Mouse (Mus musculus): Measurements from ENCODE around the gene Socs3. TPM values are rescaled to one million over a fixed set of nuclear protein-coding genes. Genes with fewer than 3 reads are reported as not detected.

Gene Socs3
- polyA plus RNA-seq, 1 experiment from 2014 or later: 7.8 TPM

- H3K9me3 ChIP-seq: no peaks in the 10 kb centered on the region
- H3K27me3 ChIP-seq: peaks cover 2% of the 10 kb centered on the region; the same call in 1 of the 2 replicates
- no peak overlapping the region for H3K9ac ChIP-seq
- H3K4me3 ChIP-seq: no peak overlapping the region
- H3K4me2 ChIP-seq: no peak overlapping the region
- H3K27ac ChIP-seq (replicated peaks): no peak overlapping the region
- no peak for ATAC-seq (ENCODE audit: low FRiP score, low read depth)
- peaks cover 39% of the 10 kb centered on the region for H3K4me1 ChIP-seq (replicated peaks)
- H3K36me3 ChIP-seq: no peaks in the 10 kb centered on the region
- WGBS: 63% methylated on average over 17 of the region's 17 CpGs
Measured at GRCm38 (mm10) chr11:117959741-117960381, 10.0 kb downstream of the Socs3 start.

GRCm38 (mm10) chr11:117959166-117959565, 10.7 kb downstream of the Socs3 start:
- Histone ChIP-seq H3K9me3 (no peaks in the 10 kb centered on the region), H3K27ac (replicated peaks) (no peak overlapping the region), H3K4me1 (replicated peaks) (peaks cover 39% of the 10 kb centered on the region), H3K36me3 (no peaks in the 10 kb centered on the region), H3K27me3 (no peaks in the 10 kb centered on the region), H3K4me2 (no peak overlapping the region), H3K4me3 (no peak overlapping the region), H3K9ac (no peak overlapping the region)
- 88% methylated on average over 4 of the region's 4 CpGs for WGBS
- no peak for ATAC-seq (ENCODE audit: low FRiP score, low read depth)

GRCm38 (mm10) chr11:117958197-117958596, 11.7 kb downstream of the Socs3 start:
- H3K9ac ChIP-seq: no peak overlapping the region
- H3K9me3 ChIP-seq: no peaks in the 10 kb centered on the region
- no peak overlapping the region for H3K4me3 ChIP-seq
- no peak for ATAC-seq (ENCODE audit: low FRiP score, low read depth)
- peaks cover 33% of the 10 kb centered on the region for H3K4me1 ChIP-seq (replicated peaks)
- no peak overlapping the region for H3K27ac ChIP-seq (replicated peaks)
- H3K36me3 ChIP-seq: no peaks in the 10 kb centered on the region
- no peak overlapping the region for H3K4me2 ChIP-seq
- 66% methylated on average over 7 of the region's 7 CpGs for WGBS
- H3K27me3 ChIP-seq: no peaks in the 10 kb centered on the region

GRCm38 (mm10) chr11:117955621-117956020, 14.2 kb downstream of the Socs3 start:
- H3K4me1 ChIP-seq (replicated peaks): peaks cover 18% of the 10 kb centered on the region
- no peaks in the 10 kb centered on the region for H3K36me3 ChIP-seq
- H3K4me2 ChIP-seq: no peak overlapping the region
- ATAC-seq (ENCODE audit: low FRiP score, low read depth): no peak
- no peaks in the 10 kb centered on the region for H3K27me3 ChIP-seq
- no peak overlapping the region for H3K9ac ChIP-seq
- no peaks in the 10 kb centered on the region for H3K9me3 ChIP-seq
- H3K27ac ChIP-seq (replicated peaks): no peak overlapping the region
- no peak overlapping the region for H3K4me3 ChIP-seq
- 38% methylated on average over 13 of the region's 13 CpGs for WGBS

GRCm38 (mm10) chr11:117954819-117955218, 15.0 kb downstream of the Socs3 start:
- 76% methylated on average over 9 of the region's 9 CpGs for WGBS
- Histone ChIP-seq H3K4me3 (no peak overlapping the region), H3K9me3 (no peaks in the 10 kb centered on the region), H3K4me2 (no peak overlapping the region), H3K36me3 (no peaks in the 10 kb centered on the region), H3K9ac (no peak overlapping the region), H3K27me3 (no peaks in the 10 kb centered on the region), H3K27ac (replicated peaks) (no peak overlapping the region), H3K4me1 (replicated peaks) (peaks cover 22% of the 10 kb centered on the region)
- ATAC-seq (ENCODE audit: low FRiP score, low read depth): no peak

- H3K27ac ChIP-seq (replicated peaks): no peak overlapping the region
- peaks cover 29% of the 10 kb centered on the region for H3K4me1 ChIP-seq (replicated peaks)
- 41% methylated on average over 2 of the region's 2 CpGs for WGBS
- peak; percentile 32; the same call in 1 of the 2 replicates for ATAC-seq (ENCODE audit: low FRiP score, low read depth)
- no peaks in the 10 kb centered on the region for H3K27me3 ChIP-seq
- no peak overlapping the region for H3K9ac ChIP-seq
- no peaks in the 10 kb centered on the region for H3K36me3 ChIP-seq
- no peaks in the 10 kb centered on the region for H3K9me3 ChIP-seq
- H3K4me3 ChIP-seq: no peak overlapping the region
- H3K4me2 ChIP-seq: no peak overlapping the region
Measured at GRCm38 (mm10) chr11:117954094-117954493, 15.8 kb downstream of the Socs3 start.

- no peaks in the 10 kb centered on the region for H3K9me3 ChIP-seq
- 78% methylated on average over 9 of the region's 9 CpGs for WGBS
- H3K4me3 ChIP-seq: no peak overlapping the region
- no peak overlapping the region for H3K27ac ChIP-seq (replicated peaks)
- peaks cover 2% of the 10 kb centered on the region; the same call in 1 of the 2 replicates for H3K27me3 ChIP-seq
- no peak for ATAC-seq (ENCODE audit: low FRiP score, low read depth)
- no peak overlapping the region for H3K9ac ChIP-seq
- no peak overlapping the region for H3K4me2 ChIP-seq
- peaks cover 25% of the 10 kb centered on the region for H3K4me1 ChIP-seq (replicated peaks)
- H3K36me3 ChIP-seq: no peaks in the 10 kb centered on the region
Measured at GRCm38 (mm10) chr11:117952174-117952933, 17.5 kb downstream of the Socs3 start.

- Histone ChIP-seq H3K36me3 (no peaks in the 10 kb centered on the region), H3K27me3 (peaks cover 2% of the 10 kb centered on the region; the same call in 1 of the 2 replicates), H3K9me3 (no peaks in the 10 kb centered on the region), H3K4me1 (replicated peaks) (peaks cover 25% of the 10 kb centered on the region), H3K4me2 (no peak overlapping the region), H3K9ac (no peak overlapping the region), H3K27ac (replicated peaks) (no peak overlapping the region), H3K4me3 (no peak overlapping the region)
- ATAC-seq (ENCODE audit: low FRiP score, low read depth): no peak
- WGBS: 90% methylated on average over 6 of the region's 6 CpGs
Measured at GRCm38 (mm10) chr11:117951391-117951790, 18.5 kb downstream of the Socs3 start.

GRCm38 (mm10) chr11:117949392-117950091, 20.3 kb downstream of the Socs3 start:
- Histone ChIP-seq H3K4me3 (peak overlapping the region; percentile 26), H3K4me2 (peak overlapping the region; percentile 58), H3K9ac (peak overlapping the region; percentile 25), H3K9me3 (no peaks in the 10 kb centered on the region), H3K27ac (replicated peaks) (no peak overlapping the region), H3K36me3 (no peaks in the 10 kb centered on the region), H3K4me1 (replicated peaks) (peaks cover 20% of the 10 kb centered on the region), H3K27me3 (peaks cover 2% of the 10 kb centered on the region; the same call in 1 of the 2 replicates)
- peak; percentile 76 for ATAC-seq (ENCODE audit: low FRiP score, low read depth)
- 2% methylated on average over 49 of the region's 49 CpGs for WGBS

GRCm38 (mm10) chr11:117946996-117947419, 22.8 kb downstream of the Socs3 start:
- WGBS: 84% methylated on average over 10 of the region's 10 CpGs
- no peak overlapping the region for H3K27ac ChIP-seq (replicated peaks)
- H3K9ac ChIP-seq: no peak overlapping the region
- no peak for ATAC-seq (ENCODE audit: low FRiP score, low read depth)
- peaks cover 14% of the 10 kb centered on the region for H3K4me1 ChIP-seq (replicated peaks)
- no peaks in the 10 kb centered on the region for H3K9me3 ChIP-seq
- no peak overlapping the region for H3K4me3 ChIP-seq
- peaks cover 2% of the 10 kb centered on the region; the same call in 1 of the 2 replicates for H3K27me3 ChIP-seq
- no peaks in the 10 kb centered on the region for H3K36me3 ChIP-seq
- H3K4me2 ChIP-seq: no peak overlapping the region

GRCm38 (mm10) chr11:117946195-117946979, 23.5 kb downstream of the Socs3 start:
- Histone ChIP-seq H3K9me3 (no peaks in the 10 kb centered on the region), H3K4me1 (replicated peaks) (peaks cover 20% of the 10 kb centered on the region), H3K36me3 (no peaks in the 10 kb centered on the region), H3K9ac (no peak overlapping the region), H3K27ac (replicated peaks) (no peak overlapping the region), H3K27me3 (peaks cover 2% of the 10 kb centered on the region; the same call in 1 of the 2 replicates), H3K4me2 (no peak overlapping the region), H3K4me3 (no peak overlapping the region)
- WGBS: 88% methylated on average over 11 of the region's 11 CpGs
- ATAC-seq (ENCODE audit: low FRiP score, low read depth): no peak

Data from hindbrain, embryonic 15.5 days (tissue).